Mouse (Mus musculus): ENCODE data around the gene Rpp25l.
A peak's percentile ranks its signal among the peaks of the same experiment; 100 is the strongest.
"Not testable (repeated sequence)": the region's sequence is repeated elsewhere in the genome, so short reads cannot be mapped to it uniquely, and the experiment has no call there.

Rpp25l gene

GRCm38 (mm10) chr4:41696930-41697841 lies 16.1 kb downstream of the Rpp25l start, which contains the start of gene Cntfr:
Cntfr (minus strand) TSS chr4:41697089.
- DNase-seq (ENCODE audit: low read depth): peak; percentile 50

- not testable (repeated sequence) for DNase-seq (ENCODE audit: low read depth)
Observed at GRCm38 (mm10) chr4:41696452-41696851, 16.9 kb downstream of the Rpp25l start.

GRCm38 (mm10) chr4:41695800-41696199 lies 17.5 kb downstream of the Rpp25l start:
- not testable (repeated sequence) for DNase-seq (ENCODE audit: low read depth)

GRCm38 (mm10) chr4:41693511-41693910 lies 19.8 kb downstream of the Rpp25l start:
- not testable (repeated sequence) for DNase-seq (ENCODE audit: low read depth)

- not testable (repeated sequence) for DNase-seq (ENCODE audit: low read depth)
Observed at GRCm38 (mm10) chr4:41690014-41690413, 23.3 kb downstream of the Rpp25l start.

- DNase-seq (ENCODE audit: low read depth): not testable (repeated sequence)
Observed at GRCm38 (mm10) chr4:41688562-41688961, 24.8 kb downstream of the Rpp25l start.

- not testable (repeated sequence) for DNase-seq (ENCODE audit: low read depth)
Observed at GRCm38 (mm10) chr4:41685882-41686492, 27.3 kb downstream of the Rpp25l start.

- DNase-seq (ENCODE audit: low read depth): not testable (repeated sequence)
Observed at GRCm38 (mm10) chr4:41684931-41685453, 28.3 kb downstream of the Rpp25l start.

- DNase-seq (ENCODE audit: low read depth): not testable (repeated sequence)
Observed at GRCm38 (mm10) chr4:41684131-41684930, 29.0 kb downstream of the Rpp25l start.

- not testable (repeated sequence) for DNase-seq (ENCODE audit: low read depth)
Observed at GRCm38 (mm10) chr4:41683303-41683702, 30.0 kb downstream of the Rpp25l start.

- no peak for DNase-seq (ENCODE audit: low read depth)
Observed at GRCm38 (mm10) chr4:41682789-41683188, 30.5 kb downstream of the Rpp25l start.

GRCm38 (mm10) chr4:41681947-41682346 lies 31.4 kb downstream of the Rpp25l start:
- DNase-seq (ENCODE audit: low read depth): no peak

- DNase-seq (ENCODE audit: low read depth): no peak
Observed at GRCm38 (mm10) chr4:41681176-41681575, 32.2 kb downstream of the Rpp25l start.

- no peak for DNase-seq (ENCODE audit: low read depth)
Observed at GRCm38 (mm10) chr4:41679291-41679690, 34.0 kb downstream of the Rpp25l start.

- DNase-seq (ENCODE audit: low read depth): no peak
Observed at GRCm38 (mm10) chr4:41678863-41679262, 34.5 kb downstream of the Rpp25l start.

- no peak for DNase-seq (ENCODE audit: low read depth)
Observed at GRCm38 (mm10) chr4:41677006-41677629, 36.2 kb downstream of the Rpp25l start.

GRCm38 (mm10) chr4:41676248-41677005 lies 36.9 kb downstream of the Rpp25l start:
- no peak for DNase-seq (ENCODE audit: low read depth)

- no peak for DNase-seq (ENCODE audit: low read depth)
Observed at GRCm38 (mm10) chr4:41673186-41673585, 40.1 kb downstream of the Rpp25l start.

- DNase-seq (ENCODE audit: low read depth): no peak
Observed at GRCm38 (mm10) chr4:41672522-41672963, 40.8 kb downstream of the Rpp25l start.

GRCm38 (mm10) chr4:41671963-41672480 lies 41.3 kb downstream of the Rpp25l start:
- no peak for DNase-seq (ENCODE audit: low read depth)

Measured in c-Kit-positive CD71-negative TER-119-negative erythroid progenitor cells, embryonic 14.5 days (primary cell).